Mouse (Mus musculus): ENCODE measurements around the gene BC024978.

DNA sequence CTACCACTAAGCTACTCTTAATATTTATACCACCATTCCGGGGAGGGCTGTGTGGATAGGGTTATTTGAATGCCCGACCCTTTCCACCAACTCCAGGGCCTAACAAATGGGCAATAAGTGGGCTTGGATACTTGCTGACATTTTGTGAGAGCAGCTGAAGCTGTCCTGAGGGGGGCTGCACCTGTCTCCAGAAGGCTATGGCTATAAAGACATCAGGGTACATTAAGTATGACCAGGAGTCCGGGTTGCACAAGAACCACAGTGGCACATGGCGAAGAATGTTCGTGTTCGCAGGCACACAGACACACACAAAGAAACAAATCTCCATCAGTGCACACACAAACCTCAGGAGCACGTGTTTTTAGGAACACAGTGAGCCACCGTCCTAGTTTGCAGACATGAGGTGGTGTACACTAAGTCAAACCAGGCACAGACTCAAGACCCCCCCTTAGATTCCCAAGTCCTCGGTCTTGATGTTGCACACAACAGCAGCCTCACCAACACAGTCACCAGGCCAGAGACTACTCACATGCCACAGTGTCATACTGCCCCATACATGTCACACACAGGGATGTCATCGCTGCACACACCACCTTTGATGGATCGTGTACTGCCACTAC lies 28.0 kb upstream of the BC024978 start:
- no peak for TF ChIP-seq TAL1 (IDR thresholded peaks at IDR 0.05; ENCODE audit: low read length)
- TF ChIP-seq GATA1 (IDR thresholded peaks at IDR 0.05; ENCODE audit: low read length): no peak

All from erythroblast, embryonic 14.5 days (primary cell).